Mouse (Mus musculus) small intestine, adult 2 months (tissue): ENCODE measurements around the gene Cypt4. TPM values are rescaled to one million over a fixed set of nuclear protein-coding genes. Genes with fewer than 3 reads are reported as not detected.
"Not testable (repeated sequence)": the region's sequence is repeated elsewhere in the genome, so short reads cannot be mapped to it uniquely, and the experiment has no call there.

Experiments used
- H3K27ac ChIP-seq: fragments of 200-500 bp; 2 replicates; pipeline ENCODE4 v1.5.1; 2012; ENCODE audit warnings: low read depth, low read length, control low read depth, inconsistent platforms; ENCODE audit not compliant: insufficient read depth
- H3K27me3 ChIP-seq: fragments of 200-500 bp; 2 replicates; pipeline ENCODE4 v1.6.1; 2012; ENCODE audit warnings: mild to moderate bottlenecking, moderate library complexity, low read length, inconsistent platforms; ENCODE audit not compliant: control insufficient read depth, insufficient read depth
- H3K36me3 ChIP-seq: fragments of 200-500 bp; 2 replicates; pipeline ENCODE4 v1.6.1; 2012; ENCODE audit warnings: mild to moderate bottlenecking, low read length, control low read depth, inconsistent platforms; ENCODE audit not compliant: control insufficient read depth, insufficient read depth
- H3K4me1 ChIP-seq: fragments of 200-500 bp; 2 replicates; pipeline ENCODE4 v1.6.1; 2012; ENCODE audit warnings: low read length, inconsistent platforms, mixed read lengths; ENCODE audit not compliant: control insufficient read depth, insufficient read depth, insufficient read length
- H3K4me3 ChIP-seq: fragments of 200-500 bp; 2 replicates; pipeline ENCODE4 v1.5.1; 2012; ENCODE audit warnings: low read depth, mild to moderate bottlenecking, control low read depth, inconsistent platforms, low read length, moderate library complexity
- CTCF ChIP-seq: fragments of 200-500 bp; IDR thresholded peaks from 2 replicates; pipeline ENCODE4 v1.5.1; 2012; ENCODE audit warnings: low read depth, mild to moderate bottlenecking, control low read depth, inconsistent platforms, low read length, moderate library complexity, mixed read lengths; ENCODE audit not compliant: insufficient replicate concordance, insufficient read length; ENCODE audit errors: extremely low read depth
- POLR2A ChIP-seq: fragments of 200-500 bp; IDR thresholded peaks from 2 replicates; pipeline ENCODE4 v1.6.1; 2012; ENCODE audit warnings: low read depth, mild to moderate bottlenecking, control low read depth, inconsistent platforms, low read length, moderate library complexity
- WGBS: fragments of 180-500 bp; shearing (Covaris S2); methylation state at CpG from one replicate; pipeline ENCODE4 v1.1.7; 2018; 5-methylcytosine and 5-hydroxymethylcytosine counted together
- polyA plus RNA-seq: library from polyadenylated mRNA; depleted of rRNA; stranded (reverse); fragments of >200 nt; gene quantifications from 2 replicates; pipeline ENCODE4 v1.2.3, GENCODE M21; 2012; rRNA removed

Cypt4 gene
- not detected in 2 replicates for polyA plus RNA-seq

DNA sequence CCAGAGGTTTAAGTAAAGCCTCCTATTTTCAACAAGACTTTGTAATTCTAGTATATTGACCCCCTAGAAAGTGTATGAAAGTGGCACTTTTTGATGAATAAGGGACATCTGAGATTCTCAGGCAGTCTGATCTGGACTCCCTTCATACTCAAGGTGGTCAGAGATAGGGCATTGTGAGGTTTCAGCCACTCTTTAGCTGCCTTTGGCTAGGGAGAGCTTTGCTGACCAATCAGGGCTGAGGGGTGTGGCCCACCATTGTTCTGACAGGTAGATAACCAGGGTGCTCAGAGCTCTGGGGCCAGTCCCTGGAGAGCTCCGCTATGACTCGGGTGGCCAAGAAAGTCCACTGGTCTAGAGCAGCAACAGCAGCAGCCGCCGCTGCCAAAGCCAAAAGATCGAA lies at the start of gene Cypt4:
Cypt4 (plus strand) TSS at position 301 of the 400 bp plus-strand sequence.
- 88% methylated on average over 5 of the region's 5 CpGs for WGBS
- H3K27ac ChIP-seq: no peak within 1 kb of the TSS
- H3K4me1 ChIP-seq: no peaks in the 10 kb centered on the region
- H3K4me3 ChIP-seq: no peak within 1 kb of the TSS
- TF ChIP-seq POLR2A (no peak), CTCF (no peak)
- H3K27me3 ChIP-seq: no peaks in the 10 kb centered on the region
- no peaks in the 10 kb centered on the region for H3K36me3 ChIP-seq

- not testable (repeated sequence) for H3K27ac ChIP-seq, H3K27me3 ChIP-seq, H3K36me3 ChIP-seq, H3K4me3 ChIP-seq, H3K4me1 ChIP-seq
- WGBS: 93% methylated on average over 2 of the region's 2 CpGs
Observed at GRCm38 (mm10) chr9:24637341-24637740, 12.3 kb downstream of the Cypt4 start.

Other genes starting within 250 kb of the Cypt4 start
- gene Dpy19l1, start 122.1 kb upstream of the Cypt4 start, polyA plus RNA-seq: 1.5 and 1.6 TPM in 2 replicates
- not detected in 2 replicates for gene Dpy19l2, start 71.1 kb downstream of the Cypt4 start, polyA plus RNA-seq
- gene Tbx20, start 149.1 kb downstream of the Cypt4 start, polyA plus RNA-seq: not detected in 2 replicates